Mouse (Mus musculus) megakaryocyte, embryonic 14.5 days (primary cell): ENCODE results near the gene Kin.

ENCODE experiments used
- FLI1 ChIP-seq: IDR thresholded peaks from 2 replicates; pipeline ENCODE4 v1.6.1; 2012; ENCODE audit warnings: low read length, inconsistent platforms, mixed read lengths
- GATA1 ChIP-seq: IDR thresholded peaks from 3 replicates; pipeline ENCODE4 v1.6.1; 2012; ENCODE audit warnings: mixed read lengths, low read length, inconsistent platforms, borderline replicate concordance

GRCm38 (mm10) chr2:10126122-10126521 is 45.7 kb downstream of the Kin start:
- TF ChIP-seq GATA1 (no peak), FLI1 (no peak)
